Mouse (Mus musculus) kidney, adult 18-20 months (tissue): ENCODE measurements at regions not wholly inside any gene's neighbourhood (a gene's known extent, or its start where the extent isn't known, plus 50 kb on each side); places are given as distances from the start of the nearest gene placed in this dataset.

ENCODE experiments used
- DNase-seq: peaks from one replicate; pipeline ENCODE4 v3.0.0; 2021

- no peak for DNase-seq
Measured at GRCm38 (mm10) chr5:119739386-119739785, 68.9 kb downstream of the Tbx3 start.

GRCm38 (mm10) chr5:119741116-119741515, 70.6 kb downstream of the Tbx3 start:
- peak; percentile 38 for DNase-seq

- no peak for DNase-seq
Measured at GRCm38 (mm10) chr5:119743733-119744132, 73.3 kb downstream of the Tbx3 start.

- DNase-seq, result no peak
Measured at GRCm38 (mm10) chr5:119747038-119747437, 76.6 kb downstream of the Tbx3 start.

- DNase-seq, result no peak
Measured at GRCm38 (mm10) chr5:119748667-119749066, 78.2 kb downstream of the Tbx3 start.

- no peak for DNase-seq
Measured at GRCm38 (mm10) chr5:119749153-119749552, 78.7 kb downstream of the Tbx3 start.

GRCm38 (mm10) chr5:119755782-119756181, 76.7 kb upstream of the Tbx5 start:
- DNase-seq, result no peak

GRCm38 (mm10) chr5:119758880-119759279, 73.6 kb upstream of the Tbx5 start:
- DNase-seq, result no peak

- DNase-seq, result no peak
Measured at GRCm38 (mm10) chr5:119762102-119762501, 70.4 kb upstream of the Tbx5 start.

- DNase-seq, result no peak
Measured at GRCm38 (mm10) chr5:119763337-119763736, 69.1 kb upstream of the Tbx5 start.

- DNase-seq, result no peak
Measured at GRCm38 (mm10) chr5:119766372-119766771, 66.1 kb upstream of the Tbx5 start.

GRCm38 (mm10) chr5:119770951-119771350, 61.5 kb upstream of the Tbx5 start:
- no peak for DNase-seq

- DNase-seq, result peak; percentile 7
Measured at GRCm38 (mm10) chr5:119776106-119776887, 56.2 kb upstream of the Tbx5 start.

- no peak for DNase-seq
Measured at GRCm38 (mm10) chr5:119777836-119778235, 54.6 kb upstream of the Tbx5 start.

- no peak for DNase-seq
Measured at GRCm38 (mm10) chr5:119781375-119781774, 51.1 kb upstream of the Tbx5 start.
